Mouse (Mus musculus) gastrocnemius, adult 8-10 months (tissue): ENCODE data around the gene Olfr433. TPM values are rescaled to one million over a fixed set of nuclear protein-coding genes. Genes with fewer than 3 reads are reported as not detected.
A peak's percentile ranks its signal among the peaks of the same experiment; 100 is the strongest.
"Not testable (repeated sequence)": the region's sequence is repeated elsewhere in the genome, so short reads cannot be mapped to it uniquely, and the experiment has no call there.

Experiments
- DNase-seq, 2 experiments: peaks; one replicate each; pipeline ENCODE4 v3.0.0; 2022; ENCODE audit warnings: low spot score in 2 of 2
- total RNA-seq, 4 experiments: library from RNA; stranded (reverse); gene quantifications; 2 replicates each; pipeline ENCODE4 v1.2.4; 2022

Gene Olfr433
- not detected for total RNA-seq

DNA sequence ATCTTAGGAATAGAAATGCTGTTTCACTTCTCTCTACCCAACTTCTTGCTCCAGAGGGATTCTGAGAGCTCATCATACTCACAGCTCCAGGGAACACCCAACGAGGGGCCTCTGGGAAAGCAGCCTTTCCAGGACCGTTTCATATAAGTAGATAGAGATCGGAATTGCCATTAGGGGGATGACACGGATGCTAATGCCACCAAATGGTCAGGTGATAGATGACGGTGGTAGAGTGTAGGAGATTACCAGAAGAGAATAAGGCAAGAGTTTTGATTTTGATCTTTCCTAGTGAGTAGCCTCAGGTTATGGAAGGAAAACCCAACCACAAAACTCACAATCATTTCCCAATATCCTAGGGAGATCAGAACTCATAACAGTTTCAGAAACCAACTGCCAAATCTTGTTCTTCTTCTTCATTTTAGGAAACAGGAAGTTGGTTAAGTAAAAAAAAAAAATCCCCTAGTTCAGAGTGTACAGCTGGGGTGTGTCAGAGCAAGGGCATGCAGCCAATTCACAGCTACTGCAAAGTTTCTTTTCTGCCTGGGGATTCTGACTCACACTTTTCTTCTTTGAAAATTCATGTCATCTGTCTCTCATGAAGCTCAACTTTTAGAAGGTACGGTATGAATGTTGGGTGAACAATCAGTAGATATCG, at the start of gene Olfr433:
Olfr433 (plus strand) TSS at position 183 of the 655 bp plus-strand sequence.
- DNase-seq, result peak in 1 of 2 experiments; percentile 40

DNA sequence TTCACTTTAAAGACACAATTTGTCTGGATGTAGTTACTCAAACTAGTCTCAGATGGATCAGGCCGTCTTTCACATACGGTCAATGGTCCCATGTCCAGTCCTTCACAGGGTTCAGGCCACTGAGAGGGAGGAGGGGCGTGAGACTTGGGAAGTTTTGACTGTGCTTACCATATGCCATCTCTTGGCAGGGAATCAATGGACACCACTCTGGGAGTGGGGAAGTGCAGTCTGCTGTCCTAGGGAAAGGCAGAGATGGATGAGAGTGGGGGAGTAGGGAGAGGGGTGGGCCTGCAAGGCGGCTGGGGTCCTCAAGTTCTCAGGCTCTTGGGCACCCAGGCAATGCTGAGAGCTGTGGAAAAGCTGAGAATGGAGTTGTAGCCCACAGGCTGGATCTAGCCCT, 45.5 kb upstream of the Olfr433 start:
- DNase-seq, result no peak

DNA sequence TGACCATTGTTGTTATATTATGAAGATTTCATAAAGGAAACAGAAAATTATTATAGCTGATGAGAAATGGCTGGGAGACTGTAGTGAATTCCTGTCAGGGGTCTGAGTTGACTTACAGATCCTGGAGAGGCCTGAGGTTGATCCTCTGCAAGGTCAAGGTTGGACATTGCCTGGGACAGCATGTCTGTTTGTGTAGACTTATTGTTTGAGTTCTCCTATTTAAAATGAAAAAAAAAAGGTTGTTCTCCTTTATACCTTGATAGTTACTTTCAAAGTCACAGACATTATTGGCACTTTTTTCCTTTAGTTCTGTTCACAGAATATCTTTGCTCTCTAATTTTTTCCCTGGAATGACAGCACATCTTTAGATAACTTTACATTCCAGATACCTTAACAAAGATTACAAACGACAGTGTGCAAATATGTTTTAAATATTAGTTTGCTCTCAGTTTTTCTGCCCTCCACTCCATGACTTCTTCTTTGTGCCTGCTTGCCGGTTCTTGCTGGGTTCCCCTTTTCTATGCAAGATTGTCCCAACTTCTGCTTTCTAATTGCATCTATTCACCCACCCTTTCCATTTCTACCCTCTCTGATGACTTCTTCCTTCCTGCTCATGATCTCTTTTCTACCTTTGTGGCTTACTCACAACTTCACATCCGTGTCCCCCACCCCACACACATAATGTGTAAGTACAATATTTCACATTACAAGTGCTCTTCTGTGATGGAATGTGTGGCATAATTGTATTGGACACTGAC, 36.0 kb upstream of the Olfr433 start:
- DNase-seq, result not testable (repeated sequence)

DNA sequence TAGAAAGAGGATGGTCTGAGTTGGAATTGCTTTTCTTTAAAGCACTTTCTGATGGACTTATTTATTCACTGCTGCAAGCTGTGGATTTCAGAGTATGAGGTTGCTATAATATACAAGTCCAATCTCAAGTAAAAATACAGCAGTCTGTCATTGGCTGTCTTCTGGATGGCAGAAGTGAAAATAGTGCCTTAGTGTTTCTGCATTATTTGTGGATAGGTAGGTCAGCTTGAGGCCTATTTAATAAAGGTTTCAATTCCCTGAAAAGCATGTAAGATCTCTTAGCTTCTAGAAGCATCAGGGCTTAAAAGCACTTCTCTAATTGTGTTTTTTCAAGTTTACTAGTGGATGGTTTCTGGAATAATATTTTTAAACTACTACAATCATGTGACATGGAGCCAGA, 33.5 kb upstream of the Olfr433 start:
- DNase-seq, result not testable (repeated sequence)

DNA sequence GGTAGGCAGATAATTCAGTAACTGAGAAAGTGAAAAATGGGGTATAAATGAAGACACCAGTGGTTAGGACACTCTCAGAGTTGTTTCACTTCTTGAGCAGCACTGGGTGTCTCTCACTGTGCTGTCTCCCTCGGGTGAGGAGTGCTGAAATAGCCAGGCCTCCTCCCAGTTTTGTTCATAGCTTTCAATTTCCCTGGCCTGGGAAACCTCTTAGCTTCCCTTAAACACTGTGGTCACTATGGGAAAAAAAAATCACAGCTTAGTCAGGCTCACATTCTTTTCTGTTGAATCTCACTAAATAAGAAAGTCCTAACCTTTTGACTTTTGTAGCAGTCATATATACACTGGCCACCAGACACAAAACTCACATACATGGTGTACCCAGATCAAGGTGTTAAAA, 8.8 kb upstream of the Olfr433 start, which contains the start of gene Ifi205:
Ifi205 (minus strand) TSS at position 113 of the 400 bp plus-strand sequence.
- peak in 1 of 2 experiments; percentile 24 for DNase-seq

DNA sequence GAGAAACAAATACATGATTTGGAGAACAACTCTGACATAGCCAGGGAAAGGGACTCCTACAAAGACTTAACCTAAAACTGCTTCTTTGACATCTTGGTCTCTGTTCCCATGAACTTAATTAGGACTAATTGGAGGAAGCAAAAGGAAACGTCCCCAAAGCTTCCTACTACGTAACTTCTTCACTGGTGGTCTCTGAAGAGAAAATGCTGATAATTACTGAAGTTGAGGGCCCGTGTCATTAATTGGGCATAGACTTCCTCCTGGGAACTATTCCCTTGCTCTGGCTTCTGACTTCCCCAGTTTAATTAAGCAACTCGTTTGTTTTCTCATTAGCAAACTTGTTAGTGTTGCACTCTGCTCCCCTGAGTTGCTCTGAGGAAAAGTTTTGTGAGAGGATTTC, 4.7 kb upstream of the Olfr433 start:
- no peak for DNase-seq

DNA sequence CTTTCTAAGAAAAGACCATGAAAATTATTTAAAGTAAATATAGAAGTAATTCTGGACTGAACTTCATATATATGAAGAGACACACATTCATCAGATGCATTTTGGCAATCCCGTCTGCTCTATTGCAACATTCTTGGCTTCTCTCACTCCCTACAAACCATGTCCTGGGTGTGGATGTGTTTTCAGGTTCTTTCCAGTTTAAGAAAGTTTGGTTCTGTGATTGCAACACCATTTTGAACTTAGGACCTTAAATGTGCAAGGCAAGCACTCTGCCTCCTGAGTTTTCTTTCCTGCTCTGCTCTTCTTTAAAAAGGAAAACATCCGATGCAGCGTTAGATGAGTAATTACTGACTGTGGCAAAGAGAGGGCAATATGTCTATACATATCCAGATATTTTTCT, 2.0 kb upstream of the Olfr433 start:
- no peak for DNase-seq

DNA sequence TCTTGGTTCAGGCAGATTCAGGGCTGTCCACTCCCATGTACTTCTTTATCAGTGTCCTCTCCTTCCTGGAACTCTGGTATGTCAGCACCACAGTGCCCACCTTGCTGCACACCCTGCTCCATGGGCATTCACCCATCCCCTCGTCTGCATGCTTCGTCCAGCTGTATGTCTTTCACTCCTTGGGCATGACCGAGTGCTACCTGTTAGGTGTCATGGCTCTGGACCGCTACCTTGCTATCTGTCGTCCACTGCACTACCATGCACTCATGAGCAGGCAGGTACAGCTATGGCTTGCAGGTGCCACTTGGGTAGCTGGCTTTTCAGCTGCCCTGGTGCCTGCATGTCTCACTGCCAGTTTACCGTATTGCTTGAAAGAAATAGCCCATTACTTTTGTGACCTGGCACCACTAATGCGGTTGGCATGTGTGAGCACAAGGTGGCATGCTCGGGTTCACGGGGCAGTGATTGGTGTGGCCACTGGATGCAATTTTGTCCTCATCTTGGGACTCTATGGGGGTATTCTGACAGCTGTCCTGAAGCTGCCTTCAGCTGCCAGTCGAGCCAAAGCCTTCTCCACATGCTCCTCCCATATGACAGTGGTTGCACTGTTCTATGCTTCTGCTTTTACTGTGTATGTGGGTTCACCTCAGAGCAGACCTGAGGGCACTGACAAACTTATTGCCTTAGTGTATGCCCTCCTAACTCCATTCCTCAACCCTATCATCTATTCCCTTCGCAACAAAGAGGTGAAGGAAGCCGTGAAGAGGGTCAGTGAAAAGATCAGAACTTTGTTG, 1.8 kb downstream of the Olfr433 start:
- not testable (repeated sequence) for DNase-seq

DNA sequence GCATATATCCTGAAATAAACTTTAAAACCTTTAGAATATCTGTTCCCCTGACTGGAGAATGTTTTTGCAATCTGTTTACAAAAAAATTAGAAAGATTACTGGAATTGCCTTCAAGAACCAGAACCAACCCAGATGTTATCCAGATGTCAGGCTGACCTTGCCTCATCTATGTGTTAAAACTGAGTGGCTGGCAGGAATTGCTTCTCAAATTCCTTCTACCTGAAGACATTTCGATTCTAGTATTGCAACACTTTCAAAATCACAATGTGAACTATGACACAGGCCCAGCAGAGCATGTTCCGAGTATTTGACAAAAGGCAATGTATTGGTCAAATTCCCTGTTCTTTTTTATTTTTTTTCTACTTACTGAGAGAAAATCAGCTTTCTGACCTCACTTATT, 3.9 kb downstream of the Olfr433 start:
- no peak for DNase-seq

DNA sequence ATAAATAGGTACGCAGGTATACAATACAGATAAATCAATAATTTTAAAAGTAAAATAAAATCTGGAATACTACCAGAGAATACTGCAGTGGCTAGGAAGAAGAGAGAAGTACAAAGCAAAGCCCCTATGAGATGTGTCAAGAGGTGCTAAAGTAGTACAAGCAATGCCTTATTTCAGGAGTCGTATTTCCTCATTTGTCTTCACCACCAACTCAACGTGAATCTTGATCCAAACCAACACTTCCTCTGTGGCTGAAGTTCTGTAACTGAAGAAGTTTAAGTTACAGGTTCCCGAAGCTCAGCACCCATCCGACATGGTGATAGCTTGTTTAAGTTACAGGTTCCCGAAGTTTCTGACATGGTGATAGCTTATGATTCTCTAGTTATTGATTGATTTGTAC, 7.7 kb downstream of the Olfr433 start:
- DNase-seq, result not testable (repeated sequence)

DNA sequence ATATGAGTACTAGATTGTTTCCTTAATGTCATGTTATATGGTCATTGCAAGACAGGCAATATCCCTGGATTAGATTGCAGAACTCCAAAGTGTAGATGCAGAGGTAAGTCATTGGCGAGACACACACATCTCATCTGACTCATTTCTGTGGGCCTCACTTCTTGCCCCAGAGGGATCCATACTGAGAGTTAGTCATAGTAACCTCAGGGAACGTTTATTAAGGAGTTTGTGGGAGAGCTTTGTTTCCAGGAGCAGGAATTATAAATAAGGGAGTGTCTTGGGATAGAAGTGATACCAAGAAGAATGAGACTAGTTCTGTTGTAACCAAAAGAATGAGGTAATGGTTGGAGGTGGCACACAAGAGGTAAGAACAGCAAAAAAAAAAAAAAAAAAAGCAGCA, 8.4 kb downstream of the Olfr433 start, which contains the start of gene Olfr432:
Olfr432 (plus strand) TSS at position 313 of the 400 bp plus-strand sequence.
- DNase-seq, result no peak

DNA sequence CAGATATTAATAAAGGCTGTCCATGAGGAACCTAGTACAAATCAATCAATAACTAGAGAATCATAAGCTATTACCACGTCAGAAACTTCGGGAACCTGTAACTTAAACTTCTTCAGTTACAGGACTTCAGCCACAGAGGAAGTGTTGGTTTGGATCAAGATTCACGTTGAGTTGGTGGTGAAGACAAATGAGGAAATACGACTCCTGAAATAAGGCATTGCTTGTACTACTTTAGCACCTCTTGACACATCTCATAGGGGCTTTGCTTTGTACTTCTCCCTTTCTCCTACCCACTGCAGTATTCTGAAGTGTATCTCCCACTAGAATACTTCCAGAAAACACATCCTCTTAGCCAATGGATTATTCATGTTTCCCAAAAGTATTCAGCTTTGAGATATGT, 8.9 kb downstream of the Olfr433 start:
- DNase-seq, result not testable (repeated sequence)

DNA sequence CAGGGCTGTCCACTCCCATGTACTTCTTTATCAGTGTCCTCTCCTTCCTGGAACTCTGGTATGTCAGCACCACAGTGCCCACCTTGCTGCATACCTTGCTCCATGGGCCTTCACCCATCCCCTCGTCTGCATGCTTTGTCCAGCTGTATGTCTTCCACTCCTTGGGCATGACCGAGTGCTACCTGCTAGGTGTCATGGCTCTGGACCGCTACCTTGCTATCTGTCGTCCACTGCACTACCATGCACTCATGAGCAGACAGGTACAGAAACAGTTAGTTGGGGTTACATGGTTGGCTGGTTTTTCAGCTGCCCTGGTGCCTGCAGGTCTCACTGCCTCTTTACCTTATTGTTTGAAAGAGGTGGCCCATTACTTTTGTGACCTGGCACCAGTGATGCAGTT, 10.0 kb downstream of the Olfr433 start:
- DNase-seq, result no peak

DNA sequence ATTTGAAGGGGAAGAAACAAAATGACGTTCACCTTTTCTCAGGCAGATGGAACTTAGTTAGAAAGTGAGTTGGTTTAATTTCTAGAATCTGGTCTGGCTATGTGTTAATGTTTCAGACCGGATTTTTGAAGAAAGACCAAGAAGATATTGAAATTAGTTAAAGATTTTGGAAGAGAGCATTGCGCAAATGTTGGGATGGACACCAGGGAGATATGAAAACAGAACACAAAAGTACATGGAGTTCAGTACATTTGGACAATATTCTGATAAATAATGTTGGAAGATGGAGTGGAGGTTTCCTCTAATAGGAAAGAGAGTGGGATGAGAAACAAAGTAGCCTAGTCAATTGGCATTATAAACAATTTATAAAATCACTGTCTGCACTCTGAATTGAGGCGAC, 11.0 kb downstream of the Olfr433 start:
- no peak for DNase-seq

DNA sequence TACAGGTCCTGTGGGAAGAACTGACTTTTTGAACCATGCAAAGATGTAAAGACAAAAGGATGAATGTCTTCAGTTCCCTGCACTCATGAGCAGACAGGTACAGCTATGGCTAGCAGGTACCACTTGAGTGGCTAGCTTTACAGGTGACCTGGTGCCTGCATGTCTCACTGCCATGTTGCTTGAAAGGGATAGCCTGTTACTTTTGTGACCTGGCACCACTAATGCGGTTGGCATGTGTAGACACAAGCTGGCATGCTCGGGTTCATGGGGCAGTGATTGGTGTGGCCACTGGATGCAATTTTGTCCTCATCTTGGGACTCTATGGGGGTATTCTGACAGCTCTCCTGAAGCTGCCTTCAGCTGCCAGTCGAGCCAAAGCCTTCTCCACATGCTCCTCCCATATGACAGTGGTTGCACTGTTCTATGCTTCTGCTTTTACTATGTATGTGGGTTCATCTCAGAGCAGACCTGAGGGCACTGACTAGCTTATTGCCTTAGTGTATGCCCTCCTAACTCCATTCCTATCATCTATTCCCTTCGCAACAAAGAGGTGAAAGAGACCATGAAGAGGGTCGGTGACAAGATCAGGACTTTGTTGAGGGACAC, 11.5 kb downstream of the Olfr433 start:
- no peak for DNase-seq

DNA sequence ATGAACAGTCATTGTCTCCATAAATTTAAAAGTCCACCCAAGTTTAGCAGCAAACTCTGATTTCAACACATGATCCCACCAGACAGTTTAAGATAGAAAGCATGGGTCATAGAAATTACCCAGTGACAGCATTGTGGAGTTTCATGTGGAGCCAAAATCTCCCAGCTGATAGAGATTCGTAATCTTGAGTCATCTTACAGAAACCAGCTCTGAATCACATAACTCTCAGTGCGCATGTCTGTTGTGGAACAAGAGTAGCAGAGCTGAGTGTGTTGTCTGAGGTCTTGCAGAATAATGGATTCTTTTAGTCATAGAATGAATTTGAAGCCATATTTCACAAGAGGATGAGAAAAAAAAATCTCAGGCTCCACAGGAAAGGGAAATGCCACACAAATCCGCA, 12.5 kb downstream of the Olfr433 start:
- DNase-seq, result no peak

DNA sequence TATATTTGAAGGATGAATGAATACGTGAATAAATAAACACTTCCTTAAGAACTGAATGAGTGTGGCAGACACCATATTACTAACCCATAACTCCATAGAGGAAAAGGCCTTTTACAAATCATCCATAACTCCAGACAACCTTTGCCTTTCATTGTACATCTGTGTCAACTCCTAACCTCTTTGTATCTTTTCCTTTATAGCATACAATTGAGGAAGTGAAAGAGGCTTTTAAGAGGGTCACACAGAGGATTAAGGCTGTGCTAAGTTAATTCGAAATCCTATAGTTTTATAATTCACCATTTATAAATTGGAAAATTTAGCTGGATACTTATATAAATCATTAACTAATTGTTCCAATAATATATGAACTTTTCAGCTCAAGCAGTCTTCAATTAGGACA, 14.7 kb downstream of the Olfr433 start:
- no peak for DNase-seq

DNA sequence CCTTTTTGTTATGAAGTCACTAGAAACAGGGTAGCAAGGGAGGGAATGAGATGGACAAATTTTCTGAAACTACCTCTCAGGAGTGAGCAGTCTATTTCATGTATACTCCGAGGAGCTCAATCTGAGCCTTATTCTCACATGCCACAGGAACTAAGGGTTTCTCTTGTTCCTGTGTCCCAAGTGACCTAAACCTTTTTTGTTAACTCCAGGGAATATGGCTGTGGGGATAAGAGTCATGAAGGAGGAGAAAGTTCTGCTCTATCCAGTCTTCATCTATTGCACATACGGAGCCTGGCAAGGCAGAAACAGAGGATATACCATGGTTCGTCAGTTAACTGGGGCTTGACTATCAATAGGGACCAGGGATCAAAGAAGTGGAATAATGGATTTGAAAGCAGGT, 25.8 kb downstream of the Olfr433 start, which contains the start of gene Olfr430:
Olfr430 (plus strand) TSS at position 301 of the 400 bp plus-strand sequence.
- DNase-seq, result no peak

DNA sequence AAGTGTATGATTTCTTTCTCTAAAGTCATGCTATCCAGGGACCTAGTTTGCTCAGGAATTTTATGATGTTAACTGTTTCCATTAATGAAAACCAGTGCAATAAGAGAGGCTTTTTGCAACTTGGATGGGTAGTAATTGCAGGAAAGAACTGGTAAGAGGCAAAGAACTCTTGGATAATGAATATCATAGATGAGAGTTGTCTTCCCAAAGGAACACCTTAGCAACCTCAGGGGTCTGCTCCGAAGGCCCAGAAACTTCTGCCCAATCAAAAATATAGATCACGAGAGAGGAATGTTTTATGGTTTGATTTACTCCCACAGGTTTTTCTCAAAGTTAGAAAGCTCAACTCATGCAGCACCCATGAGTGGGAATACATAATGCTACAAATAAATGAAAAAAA, 43.5 kb downstream of the Olfr433 start, which contains the start of gene Olfr429:
Olfr429 (plus strand) TSS at position 301 of the 400 bp plus-strand sequence.
- DNase-seq, result no peak
